Mouse (Mus musculus) embryonic facial prominence, embryonic 10.5 days (tissue): ENCODE measurements at regions not wholly inside any gene's neighbourhood (a gene's known extent, or its start where the extent isn't known, plus 50 kb on each side); places are given as distances from the start of the nearest gene placed in this dataset.

Experiments
- DNase-seq: peaks from one replicate; pipeline ENCODE4 v3.0.0-alpha.2; 2017; ENCODE audit warnings: low spot score
- H3K27ac ChIP-seq: fragments of 300-500 bp; sonication (generic); replicated peaks from 2 replicates; pipeline ENCODE4 v1.5.1; 2016; ENCODE audit warnings: mild to moderate bottlenecking
- H3K27me3 ChIP-seq: fragments of 300-500 bp; sonication (generic); replicated peaks from 2 replicates; pipeline ENCODE4 v1.6.1; 2016; ENCODE audit warnings: low read depth, mild to moderate bottlenecking; ENCODE audit not compliant: poor library complexity, severe bottlenecking
- H3K36me3 ChIP-seq: fragments of 300-500 bp; sonication (generic); replicated peaks from 2 replicates; pipeline ENCODE4 v1.6.1; 2016; ENCODE audit warnings: mild to moderate bottlenecking, moderate library complexity
- H3K4me1 ChIP-seq: fragments of 300-500 bp; sonication (generic); 2 replicates; pipeline ENCODE4 v1.6.1; 2016
- H3K4me3 ChIP-seq: fragments of 300-500 bp; sonication (generic); 2 replicates; pipeline ENCODE4 v1.5.1; 2016; ENCODE audit warnings: mild to moderate bottlenecking, moderate library complexity
- H3K9me3 ChIP-seq: fragments of 300-500 bp; sonication (generic); 2 replicates; pipeline ENCODE4 v1.6.1; 2016; ENCODE audit warnings: mild to moderate bottlenecking
- WGBS: fragments of 180-500 bp; shearing (Covaris S2); methylation state at CpG from one replicate; pipeline ENCODE4 v1.1.7; 2016; 5-methylcytosine and 5-hydroxymethylcytosine counted together

GRCm38 (mm10) chr3:129474451-129474850 is 57.7 kb upstream of the Elovl6 start:
- no peaks in the 10 kb centered on the region for H3K27me3 ChIP-seq
- WGBS: 90% methylated on average over 7 of the region's 7 CpGs
- no peaks in the 10 kb centered on the region for H3K4me1 ChIP-seq
- no peaks in the 10 kb centered on the region for H3K9me3 ChIP-seq
- H3K27ac ChIP-seq: no peak overlapping the region
- H3K36me3 ChIP-seq: no peaks in the 10 kb centered on the region
- no peak for DNase-seq
- no peak overlapping the region for H3K4me3 ChIP-seq

DNA sequence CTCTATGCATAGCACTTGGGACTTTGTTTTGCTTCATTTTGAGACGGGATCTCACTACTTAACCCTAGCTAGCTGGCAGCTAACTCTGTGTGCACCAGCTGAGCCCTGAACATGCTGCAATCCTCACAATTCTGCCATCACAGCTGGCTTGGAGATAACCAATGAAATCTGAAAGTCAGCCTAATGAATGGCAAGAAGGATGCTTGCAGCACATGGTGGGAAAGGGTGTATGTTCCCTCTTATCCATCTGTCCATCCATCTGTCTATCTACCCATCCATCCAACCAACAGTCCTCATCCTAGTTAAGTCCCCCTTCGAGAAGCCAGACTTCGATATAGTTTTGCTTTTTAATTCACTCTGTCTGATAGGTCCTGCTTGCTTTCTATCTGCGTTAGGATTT is 55.9 kb upstream of the Elovl6 start:
- H3K4me1 ChIP-seq: no peaks in the 10 kb centered on the region

DNA sequence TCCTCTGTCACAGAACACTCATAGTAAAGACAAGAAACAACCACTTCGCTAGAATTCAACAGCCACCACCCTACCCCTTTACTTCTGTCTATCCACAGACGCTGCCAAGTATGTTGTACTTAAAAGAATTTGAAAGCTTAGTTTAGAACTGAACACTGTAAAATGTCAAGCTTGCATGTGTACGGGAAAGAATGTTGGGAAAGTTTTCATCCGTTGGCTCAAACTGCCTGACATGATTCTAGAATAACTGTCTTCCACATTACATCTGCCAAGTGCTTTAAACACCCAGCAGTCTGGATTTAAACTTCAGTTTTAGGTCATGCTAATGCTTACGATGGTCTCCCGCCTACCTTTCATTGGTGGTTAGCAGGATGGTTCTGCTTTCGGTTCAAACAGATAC is 54.1 kb upstream of the Elovl6 start:
- Histone ChIP-seq H3K4me1 (no peaks in the 10 kb centered on the region), H3K27ac (no peak overlapping the region), H3K4me3 (no peak overlapping the region), H3K27me3 (no peaks in the 10 kb centered on the region), H3K36me3 (no peaks in the 10 kb centered on the region), H3K9me3 (no peaks in the 10 kb centered on the region)
- 93% methylated on average over 7 of the region's 7 CpGs for WGBS
- no peak for DNase-seq

More for the DNA sequence above, 55.9 kb upstream of the Elovl6 start:
- no peak for DNase-seq
- H3K36me3 ChIP-seq: no peaks in the 10 kb centered on the region
- no peaks in the 10 kb centered on the region for H3K27me3 ChIP-seq
- 94% methylated on average over 4 of the region's 4 CpGs for WGBS
- H3K27ac ChIP-seq: no peak overlapping the region
- no peak overlapping the region for H3K4me3 ChIP-seq
- H3K9me3 ChIP-seq: no peaks in the 10 kb centered on the region

GRCm38 (mm10) chr3:129481293-129481692 is 50.9 kb upstream of the Elovl6 start:
- H3K27me3 ChIP-seq: no peaks in the 10 kb centered on the region
- no peak for DNase-seq
- no peak overlapping the region for H3K4me3 ChIP-seq
- whole genome bisulfite sequencing: 95% methylated on average over 3 of the region's 3 CpGs
- H3K4me1 ChIP-seq: no peaks in the 10 kb centered on the region
- H3K27ac ChIP-seq: no peak overlapping the region
- H3K9me3 ChIP-seq: no peaks in the 10 kb centered on the region
- H3K36me3 ChIP-seq: no peaks in the 10 kb centered on the region
